Mouse (Mus musculus): ENCODE measurements around the gene Rpl19.

DNA sequence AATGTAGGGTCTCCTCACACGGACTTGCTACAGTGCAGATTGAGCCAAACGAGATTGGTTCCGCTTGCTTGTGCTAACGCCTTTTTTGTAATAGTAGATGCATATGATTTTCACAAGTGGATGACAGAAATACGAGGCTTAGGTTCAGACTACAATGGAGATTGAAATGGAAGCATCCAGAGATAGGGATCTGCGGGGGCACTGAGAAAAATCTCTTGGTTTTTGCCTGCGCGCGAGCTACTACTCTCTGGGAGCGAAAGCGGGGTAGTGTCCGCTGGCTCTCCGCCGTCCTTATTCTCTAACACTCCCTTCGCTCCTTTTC, 301 bp upstream of the Rpl19 start:
- TF ChIP-seq CTCF (conservative IDR thresholded peaks at IDR 0.05; ENCODE audit: low read length) (no peak), NANOG (IDR thresholded peaks at IDR 0.05; ENCODE audit: borderline replicate concordance, low read length) (no peak)

All from E14TG2a.4 (cell line).